Mouse (Mus musculus): ENCODE results near the gene Carmil1. TPM values are rescaled to one million over a fixed set of nuclear protein-coding genes. Genes with fewer than 3 reads are reported as not detected.

The Carmil1 gene
- polyA plus RNA-seq, 1 experiment from 2014 or later, result 46.2 TPM

GRCm38 (mm10) chr13:24287381-24287780 is 6.8 kb upstream of the Carmil1 start:
- Histone ChIP-seq H3K4me3 (no peak overlapping the region), H3K27me3 (0 out of 2 replicates have a peak, but pooled peaks cover 2% of the 10 kb centered on the region), H3K4me1 (no peaks in the 10 kb centered on the region), H3K4me2 (no peak overlapping the region), H3K27ac (no peak overlapping the region), H3K9ac (no peak overlapping the region), H3K9me3 (no peaks in the 10 kb centered on the region), H3K36me3 (no peaks in the 10 kb centered on the region)
- WGBS, result 91% methylated on average over 2 of the region's 2 CpGs
- ATAC-seq (ENCODE audit: borderline replicate concordance, extremely low read depth, low FRiP score, low TSS enrichment), result no peak

GRCm38 (mm10) chr13:24279762-24280438 is 695 bp downstream of the Carmil1 start:
- WGBS, result 2% methylated on average over 18 of the region's 21 CpGs

GRCm38 (mm10) chr13:24279407-24279761 is 1.2 kb downstream of the Carmil1 start:
- H3K4me1 ChIP-seq, result peaks cover 21% of the 10 kb centered on the region; the same call in 1 of the 2 replicates
- WGBS, result 33% methylated on average over 11 of the region's 11 CpGs
- peak overlapping the region; percentile 69 for H3K4me3 ChIP-seq
- 0 out of 2 replicates have a peak, but pooled peaks cover 3% of the 10 kb centered on the region for H3K36me3 ChIP-seq
- peak overlapping the region; percentile 38; the same call in 1 of the 2 replicates for H3K27ac ChIP-seq
- peak overlapping the region; percentile 79; the same call in 1 of the 2 replicates for H3K9ac ChIP-seq
- ATAC-seq (ENCODE audit: borderline replicate concordance, extremely low read depth, low FRiP score, low TSS enrichment), result no peak
- H3K27me3 ChIP-seq, result no peaks in the 10 kb centered on the region
- peak overlapping the region; percentile 88 for H3K4me2 ChIP-seq
- no peaks in the 10 kb centered on the region for H3K9me3 ChIP-seq

More at GRCm38 (mm10) chr13:24279762-24280438, 695 bp downstream of the Carmil1 start:
- no peaks in the 10 kb centered on the region for H3K9me3 ChIP-seq
- peak overlapping the region; percentile 69 for H3K4me3 ChIP-seq
- peak overlapping the region; percentile 79 for H3K9ac ChIP-seq
- H3K4me1 ChIP-seq, result peaks cover 21% of the 10 kb centered on the region; the same call in 1 of the 2 replicates
- peak overlapping the region; percentile 88 for H3K4me2 ChIP-seq
- no peak; the same call in 1 of the 2 replicates for ATAC-seq (ENCODE audit: borderline replicate concordance, extremely low read depth, low FRiP score, low TSS enrichment)
- H3K27me3 ChIP-seq, result no peaks in the 10 kb centered on the region
- H3K36me3 ChIP-seq, result 0 out of 2 replicates have a peak, but pooled peaks cover 3% of the 10 kb centered on the region
- peak overlapping the region; percentile 95 for H3K27ac ChIP-seq

DNA sequence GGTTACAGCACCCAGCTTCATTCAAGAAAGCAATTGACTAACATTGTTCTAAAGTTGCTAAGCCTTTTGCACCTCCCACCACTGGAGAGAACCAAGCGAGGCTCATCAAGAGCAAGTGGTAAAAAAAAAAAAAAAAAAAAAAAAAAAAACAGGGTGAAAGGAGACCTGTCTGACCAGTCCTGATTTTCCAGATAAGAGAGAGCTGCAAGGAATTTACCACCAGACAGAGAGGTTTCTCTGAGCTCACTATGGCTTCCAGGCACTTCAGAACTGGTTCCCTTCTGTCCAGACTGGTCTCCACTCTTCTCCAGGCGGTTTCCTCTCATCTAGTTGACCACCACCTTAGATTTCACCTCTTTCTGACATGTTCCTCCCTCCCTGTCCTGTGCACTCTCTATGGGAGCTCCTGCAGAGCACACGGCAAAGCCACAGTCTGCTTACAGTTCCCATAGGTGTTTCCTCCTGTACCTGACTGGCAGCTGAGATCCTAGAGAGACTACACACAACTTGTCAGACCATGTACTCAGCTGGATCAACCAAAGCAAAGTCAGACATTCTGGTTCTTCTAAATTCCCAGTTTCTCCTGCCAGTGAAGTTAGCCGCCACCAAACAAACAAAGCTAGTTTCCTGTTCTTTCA is 7.7 kb downstream of the Carmil1 start:
- 62% methylated on average over 4 of the region's 4 CpGs for WGBS
- Histone ChIP-seq H3K9ac (no peak overlapping the region), H3K4me2 (0 out of 2 replicates have a peak overlapping the region, but pooled peaks have one; percentile 0), H3K27me3 (no peaks in the 10 kb centered on the region), H3K9me3 (no peaks in the 10 kb centered on the region), H3K4me3 (no peak overlapping the region), H3K4me1 (peaks cover 21% of the 10 kb centered on the region), H3K36me3 (0 out of 2 replicates have a peak, but pooled peaks cover 3% of the 10 kb centered on the region), H3K27ac (peak overlapping the region; percentile 84)
- peak; percentile 49; the same call in 1 of the 2 replicates for ATAC-seq (ENCODE audit: borderline replicate concordance, extremely low read depth, low FRiP score, low TSS enrichment)

- 47% methylated on average over 3 of the region's 3 CpGs for WGBS
Measured at GRCm38 (mm10) chr13:24269100-24269465, 11.5 kb downstream of the Carmil1 start.

GRCm38 (mm10) chr13:24268355-24269099 is 12.1 kb downstream of the Carmil1 start:
- H3K4me1 ChIP-seq, result peaks cover 23% of the 10 kb centered on the region
- no peak overlapping the region for H3K9ac ChIP-seq
- WGBS, result 63% methylated on average over 14 of the region's 14 CpGs
- H3K4me3 ChIP-seq, result no peak overlapping the region
- H3K27ac ChIP-seq, result peak overlapping the region; percentile 78
- H3K4me2 ChIP-seq, result peak overlapping the region; percentile 11; the same call in 1 of the 2 replicates
- no peaks in the 10 kb centered on the region for H3K27me3 ChIP-seq
- H3K9me3 ChIP-seq, result no peaks in the 10 kb centered on the region
- no peak for ATAC-seq (ENCODE audit: borderline replicate concordance, extremely low read depth, low FRiP score, low TSS enrichment)
- no peaks in the 10 kb centered on the region for H3K36me3 ChIP-seq

More at GRCm38 (mm10) chr13:24269100-24269465, 11.5 kb downstream of the Carmil1 start:
- H3K4me1 ChIP-seq, result peaks cover 23% of the 10 kb centered on the region
- H3K4me2 ChIP-seq, result no peak overlapping the region
- no peaks in the 10 kb centered on the region for H3K36me3 ChIP-seq
- H3K27me3 ChIP-seq, result no peaks in the 10 kb centered on the region
- no peak overlapping the region for H3K4me3 ChIP-seq
- peak overlapping the region; percentile 78 for H3K27ac ChIP-seq
- peak; percentile 25; the same call in 1 of the 2 replicates for ATAC-seq (ENCODE audit: borderline replicate concordance, extremely low read depth, low FRiP score, low TSS enrichment)
- H3K9ac ChIP-seq, result no peak overlapping the region
- no peaks in the 10 kb centered on the region for H3K9me3 ChIP-seq

DNA sequence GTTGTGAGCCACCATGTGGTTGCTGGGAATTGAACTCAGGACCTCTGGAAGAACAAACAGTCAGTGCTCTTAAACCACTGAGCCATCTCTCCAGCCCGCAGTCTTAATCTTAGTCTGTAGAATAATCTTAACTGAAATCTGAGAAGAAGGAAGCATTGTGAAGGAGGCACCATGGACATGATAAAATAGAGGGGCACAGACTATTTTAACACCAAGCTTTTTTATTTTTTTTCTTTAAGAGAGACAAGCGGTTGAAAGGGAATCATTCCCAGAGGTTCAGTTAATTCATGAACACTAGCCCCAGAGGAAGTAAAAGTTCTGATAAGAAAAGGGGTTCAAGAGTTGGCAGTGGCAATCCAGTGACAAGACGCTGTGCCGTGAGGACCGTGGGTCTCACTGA is 15.8 kb downstream of the Carmil1 start:
- Histone ChIP-seq H3K27ac (no peak overlapping the region), H3K36me3 (no peaks in the 10 kb centered on the region), H3K9ac (no peak overlapping the region), H3K4me3 (no peak overlapping the region), H3K9me3 (no peaks in the 10 kb centered on the region), H3K4me1 (peaks cover 24% of the 10 kb centered on the region), H3K27me3 (no peaks in the 10 kb centered on the region), H3K4me2 (no peak overlapping the region)
- 70% methylated on average over 5 of the region's 5 CpGs for WGBS
- no peak for ATAC-seq (ENCODE audit: borderline replicate concordance, extremely low read depth, low FRiP score, low TSS enrichment)

- Histone ChIP-seq H3K27ac (no peak overlapping the region), H3K4me3 (no peak overlapping the region), H3K36me3 (no peaks in the 10 kb centered on the region), H3K9me3 (no peaks in the 10 kb centered on the region), H3K4me2 (no peak overlapping the region), H3K27me3 (no peaks in the 10 kb centered on the region), H3K4me1 (peaks cover 13% of the 10 kb centered on the region), H3K9ac (no peak overlapping the region)
- no peak for ATAC-seq (ENCODE audit: borderline replicate concordance, extremely low read depth, low FRiP score, low TSS enrichment)
- WGBS, result 84% methylated on average over 4 of the region's 4 CpGs
Measured at GRCm38 (mm10) chr13:24263560-24263959, 17.0 kb downstream of the Carmil1 start.

DNA sequence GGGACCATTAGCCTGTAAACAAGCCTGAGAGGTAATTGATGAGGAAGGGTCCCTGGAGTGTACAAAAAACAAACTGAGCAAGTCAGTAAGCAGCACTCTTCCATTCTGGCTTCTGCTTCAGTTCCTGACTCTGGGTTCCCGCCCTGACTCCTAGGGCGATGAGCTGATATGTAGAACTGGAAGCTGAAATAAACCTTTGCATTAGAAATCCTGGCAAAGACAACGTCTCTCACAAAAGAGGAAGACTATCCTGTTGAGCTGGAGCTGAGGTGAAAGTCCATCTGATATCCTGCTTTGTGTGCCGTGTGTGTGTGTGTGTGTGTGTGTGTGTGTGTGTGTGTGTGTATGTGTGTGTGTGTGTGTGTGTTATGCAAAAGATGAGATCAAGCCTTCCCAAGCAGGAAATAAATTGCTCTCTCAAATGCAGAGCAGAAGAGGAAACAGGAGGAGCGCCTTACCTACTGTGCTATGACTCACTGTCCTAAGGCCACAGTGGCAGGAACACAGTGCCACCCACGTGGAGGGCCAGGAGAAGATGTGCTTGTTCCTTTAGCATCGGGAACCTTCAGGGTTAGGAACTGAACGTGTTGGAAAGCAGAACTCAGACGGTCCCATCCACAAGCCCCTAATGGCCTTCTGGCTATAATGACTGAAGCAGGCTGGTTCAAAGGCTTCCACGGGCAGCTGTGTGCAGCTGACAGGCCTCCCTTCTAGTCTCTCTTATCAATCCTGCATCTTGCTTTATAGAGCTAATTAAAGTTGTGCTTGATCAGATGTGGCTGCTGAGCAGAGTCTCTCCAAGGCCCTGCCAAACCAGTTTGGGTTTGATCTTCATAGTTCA is 19.6 kb downstream of the Carmil1 start:
- no peak for ATAC-seq (ENCODE audit: borderline replicate concordance, extremely low read depth, low FRiP score, low TSS enrichment)
- no peaks in the 10 kb centered on the region for H3K36me3 ChIP-seq
- no peak overlapping the region for H3K9ac ChIP-seq
- H3K4me2 ChIP-seq, result no peak overlapping the region
- no peak overlapping the region for H3K27ac ChIP-seq
- 51% methylated on average over 10 of the region's 10 CpGs for WGBS
- H3K4me1 ChIP-seq, result peaks cover 13% of the 10 kb centered on the region
- no peak overlapping the region for H3K4me3 ChIP-seq
- H3K9me3 ChIP-seq, result no peaks in the 10 kb centered on the region
- H3K27me3 ChIP-seq, result no peaks in the 10 kb centered on the region

- Histone ChIP-seq H3K4me3 (no peak overlapping the region), H3K4me1 (peaks cover 22% of the 10 kb centered on the region), H3K27ac (no peak overlapping the region), H3K27me3 (no peaks in the 10 kb centered on the region), H3K9ac (no peak overlapping the region), H3K36me3 (no peaks in the 10 kb centered on the region), H3K9me3 (no peaks in the 10 kb centered on the region), H3K4me2 (no peak overlapping the region)
- ATAC-seq (ENCODE audit: borderline replicate concordance, extremely low read depth, low FRiP score, low TSS enrichment), result no peak
- 69% methylated on average over 6 of the region's 6 CpGs for WGBS
Measured at GRCm38 (mm10) chr13:24257809-24258208, 22.8 kb downstream of the Carmil1 start.

DNA sequence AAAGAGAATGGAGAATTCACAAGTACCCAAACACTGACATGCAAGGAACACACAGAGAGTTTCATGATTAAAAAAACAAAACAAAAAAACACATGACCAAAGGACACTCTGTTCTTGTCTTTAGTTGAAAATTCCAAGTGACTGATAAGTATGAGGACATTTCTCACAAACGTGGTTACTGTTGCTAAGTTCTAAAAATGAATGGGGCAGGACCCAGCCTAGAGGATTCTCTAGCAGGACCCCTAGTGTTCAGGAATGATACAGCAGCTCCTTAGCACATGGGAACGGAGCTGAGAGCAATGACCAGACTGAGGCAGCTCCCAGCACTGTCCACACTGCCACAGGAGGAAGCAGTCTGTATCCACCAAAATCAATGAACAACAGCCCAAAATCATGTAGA is 26.6 kb downstream of the Carmil1 start:
- Histone ChIP-seq H3K9ac (no peak overlapping the region), H3K4me1 (0 out of 2 replicates have a peak, but pooled peaks cover 14% of the 10 kb centered on the region), H3K27ac (no peak overlapping the region), H3K9me3 (no peaks in the 10 kb centered on the region), H3K36me3 (no peaks in the 10 kb centered on the region), H3K4me2 (no peak overlapping the region), H3K4me3 (no peak overlapping the region), H3K27me3 (no peaks in the 10 kb centered on the region)
- peak; percentile 46; the same call in 1 of the 2 replicates for ATAC-seq (ENCODE audit: borderline replicate concordance, extremely low read depth, low FRiP score, low TSS enrichment)
- 23% methylated on average over 2 of the region's 2 CpGs for WGBS

Measured in lung, embryonic 15.5 days (tissue).